Mouse (Mus musculus) bone marrow macrophage, adult 2 months (primary cell): ENCODE measurements at regions not wholly inside any gene's neighbourhood (a gene's known extent, or its start where the extent isn't known, plus 50 kb on each side); places are given as distances from the start of the nearest gene placed in this dataset.

Experiments
- CTCF ChIP-seq: IDR thresholded peaks from 2 replicates; pipeline ENCODE4 v1.5.1; 2012; ENCODE audit warnings: low read depth, mild to moderate bottlenecking, low read length, moderate library complexity
- POLR2A ChIP-seq: IDR thresholded peaks from 2 replicates; pipeline ENCODE4 v1.6.1; 2012; ENCODE audit warnings: mild to moderate bottlenecking, low read depth, low read length, borderline replicate concordance

GRCm38 (mm10) chr13:103613333-103613725 is 161.1 kb downstream of the Srek1 start:
- TF ChIP-seq POLR2A (no peak), CTCF (no peak)
